Mouse (Mus musculus) heart, postnatal 25 days (tissue): Measurements from ENCODE around the gene Ccdc174. TPM values are rescaled to one million over a fixed set of nuclear protein-coding genes. Genes with fewer than 3 reads are reported as not detected.

Experiments used
- DNase-seq: peaks from one replicate; pipeline ENCODE4 v3.0.0; 2022; ENCODE audit warnings: low spot score
- intact Hi-C: fragments of 180-260 bp; cut with DNase I; formaldehyde crosslinking; loops from one replicate; pipeline ENCODE4 v1.15.1; 2025
- total RNA-seq, 2 experiments: library from RNA; stranded (reverse); gene quantifications; 2 replicates each; pipeline ENCODE4 v1.2.3; 2021

Ccdc174 gene
- total RNA-seq, 2 experiments from 2014 or later = 9.1 to 11.2 TPM

DNA sequence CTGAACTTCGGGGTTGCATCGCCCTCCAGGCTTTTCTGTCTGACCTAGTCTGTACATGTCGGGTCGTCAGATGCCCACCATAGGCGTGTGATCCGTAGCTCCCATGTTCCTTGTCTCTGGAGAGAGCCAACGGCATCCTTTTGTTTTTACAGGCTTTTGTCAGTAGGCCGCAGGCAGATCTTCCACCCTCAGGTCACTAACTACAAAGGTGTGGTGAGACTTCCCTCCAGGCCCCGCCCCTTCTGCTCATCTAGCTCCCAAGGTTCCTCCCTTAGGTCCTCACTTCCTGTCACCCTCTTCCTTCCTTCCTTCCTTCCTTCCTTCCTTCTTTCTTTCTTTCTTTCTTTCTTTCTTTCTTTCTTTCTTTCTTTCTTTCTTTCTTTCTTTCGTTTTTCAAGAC, 36.2 kb downstream of the Ccdc174 start:
- no peak for DNase-seq
- intact Hi-C loops = no loop called here

DNA sequence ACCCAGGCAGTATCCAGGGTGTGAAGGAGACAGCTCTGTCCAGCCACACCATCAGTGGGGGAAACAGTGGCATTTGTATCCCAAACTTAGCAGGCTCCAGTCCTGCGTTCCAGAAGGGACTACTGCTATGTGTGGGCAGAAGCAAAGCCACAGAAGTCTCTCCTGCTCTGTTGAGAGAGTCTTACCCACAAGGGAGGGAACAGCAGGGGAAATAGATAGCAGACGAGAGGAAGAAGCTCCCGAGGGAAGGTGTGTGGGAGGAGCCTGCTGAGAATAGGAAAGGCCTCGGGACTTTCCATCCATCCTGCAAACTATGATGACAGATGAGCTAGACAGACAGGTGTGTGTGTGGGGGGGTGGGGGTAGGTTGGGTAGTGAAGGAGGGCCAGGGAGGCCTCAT, 39.4 kb downstream of the Ccdc174 start:
- intact Hi-C loops = no loop called here

DNA sequence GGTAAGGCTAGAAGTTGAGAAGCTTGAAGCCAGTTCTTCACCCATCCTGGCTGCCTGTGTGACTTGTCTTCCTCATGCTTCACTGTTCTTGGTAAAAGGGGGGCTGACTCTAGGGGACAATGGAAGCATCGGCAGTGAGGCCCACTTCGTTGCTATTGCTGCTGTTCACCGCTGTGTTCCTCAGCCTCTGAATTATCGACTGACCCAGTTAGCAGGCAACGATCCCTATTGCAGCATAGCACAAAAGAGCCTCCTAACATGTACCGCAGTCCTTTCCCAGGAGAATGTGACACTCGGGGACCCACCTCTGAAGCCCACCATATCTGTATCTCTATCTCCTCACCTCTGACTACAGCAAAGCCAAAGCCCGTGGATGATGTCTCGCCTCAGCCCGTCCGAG, 39.9 kb downstream of the Ccdc174 start:
- intact Hi-C loops = no loop called here

More for the DNA sequence above, 39.4 kb downstream of the Ccdc174 start:
- no peak for DNase-seq

GRCm38 (mm10) chr6:91931231-91931630, 53.4 kb downstream of the Ccdc174 start:
- no peak for DNase-seq
- intact Hi-C loops = no loop called here

More for the DNA sequence above, 39.9 kb downstream of the Ccdc174 start:
- no peak for DNase-seq

DNA sequence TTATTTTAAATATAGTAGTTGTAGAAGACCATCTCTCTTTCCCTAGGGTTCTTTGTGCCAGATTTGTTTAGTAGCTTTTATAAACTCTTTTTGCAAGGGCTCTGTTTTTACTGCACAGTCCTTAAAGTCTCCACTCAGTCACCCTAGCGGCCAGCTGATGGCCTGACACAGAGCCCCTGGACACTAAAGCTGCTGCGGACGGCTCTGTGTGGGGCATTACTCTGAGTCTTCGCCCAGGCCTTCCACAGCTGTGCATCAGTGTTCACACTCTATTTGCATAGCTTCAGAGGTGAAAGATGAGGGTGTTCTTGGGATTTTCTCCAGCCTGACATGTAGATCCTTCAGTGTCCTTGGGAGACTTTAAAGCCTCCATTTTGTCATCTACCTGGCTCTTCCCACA, 60.6 kb downstream of the Ccdc174 start:
- intact Hi-C loops = no loop called here
- DNase-seq = no peak

DNA sequence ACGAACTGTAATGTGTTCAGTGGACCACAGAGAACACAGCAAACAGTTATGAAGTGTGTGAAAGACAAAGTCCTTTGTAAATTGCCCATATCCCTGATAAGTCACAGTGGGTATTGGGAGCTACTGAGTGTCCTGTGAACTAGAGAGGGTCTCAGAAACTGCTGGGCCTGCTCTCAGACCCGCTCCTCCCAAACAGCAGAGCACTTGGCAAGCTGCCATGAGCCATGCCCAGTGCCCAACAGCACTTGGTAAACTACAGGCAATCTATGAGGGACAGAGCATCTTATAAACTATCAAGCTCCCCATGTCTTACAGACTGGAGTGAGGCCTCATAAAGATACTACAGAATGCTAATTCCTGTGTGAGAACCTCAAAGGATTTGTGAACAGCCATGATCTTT, 70.6 kb downstream of the Ccdc174 start:
- intact Hi-C loops = loop anchor here (5.0 kb wide), 1 partner anchor 39 kb away; no protein-coding TSS in a partner anchor

More for the DNA sequence above, 70.6 kb downstream of the Ccdc174 start:
- no peak for DNase-seq

Other genes starting within 250 kb of the Ccdc174 start
- 100 to 1,000 TPM in 1 of 2 experiments, 10 to 100 TPM in 1; 85.0 to 102 TPM for gene Slc6a6, start 194.0 kb upstream of the Ccdc174 start, total RNA-seq
- 10 to 100 TPM; 12.3 to 17.4 TPM for gene Grip2, start 50.8 kb upstream of the Ccdc174 start, total RNA-seq
- under 1 TPM; 0.55 to 0.67 TPM for gene 4930590J08Rik, start 24.8 kb downstream of the Ccdc174 start, total RNA-seq
- gene Fgd5, start 100.8 kb downstream of the Ccdc174 start, total RNA-seq = 10 to 100 TPM; 24.2 to 26.8 TPM
- 10 to 100 TPM; 23.4 to 27.6 TPM for gene Nr2c2, start 213.3 kb downstream of the Ccdc174 start, total RNA-seq